Mouse (Mus musculus) layer of hippocampus, adult 2 months (tissue): ENCODE measurements at regions not wholly inside any gene's neighbourhood (a gene's known extent, or its start where the extent isn't known, plus 50 kb on each side); places are given as distances from the start of the nearest gene placed in this dataset.

ENCODE experiments used
- DNase-seq, 2 experiments: peaks; one replicate each; pipeline ENCODE4 v3.0.0; 2022; ENCODE audit warnings: low spot score in 2 of 2
- H3K27ac ChIP-seq: fragments of 200-600 bp; 2 replicates; pipeline ENCODE4 v1.8.1; 2022
- H3K4me3 ChIP-seq: fragments of 200-600 bp; 2 replicates; pipeline ENCODE4 v1.8.1; 2022; ENCODE audit warnings: mild to moderate bottlenecking
- CTCF ChIP-seq: fragments of 200-600 bp; conservative IDR thresholded peaks from 2 replicates; pipeline ENCODE4 v1.8.1; 2022; ENCODE audit warnings: antibody characterized with exemption, mild to moderate bottlenecking, moderate library complexity

DNA sequence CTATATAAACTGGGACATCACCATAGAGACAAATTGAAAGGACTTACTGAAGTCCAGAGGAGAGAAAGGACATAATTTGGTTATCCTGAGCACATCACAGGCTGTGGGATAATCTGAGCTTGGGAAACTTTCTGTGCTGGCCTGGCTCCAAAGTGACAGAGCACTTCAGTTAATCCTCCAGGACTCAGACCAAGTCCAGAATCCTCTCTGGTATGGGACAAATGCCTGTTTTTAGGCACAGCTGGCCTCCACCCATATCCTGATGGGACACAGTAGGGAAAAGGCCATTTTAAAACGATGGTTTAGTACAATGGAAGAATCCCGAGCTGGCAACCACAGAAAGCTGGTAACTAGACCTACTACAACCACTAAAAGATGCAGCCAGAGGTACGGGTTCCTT lies 151.3 kb downstream of the Snx19 start:
- no peak for TF ChIP-seq CTCF
- H3K4me3 ChIP-seq = no peak overlapping the region
- DNase-seq = no peak
- H3K27ac ChIP-seq = no peak overlapping the region

DNA sequence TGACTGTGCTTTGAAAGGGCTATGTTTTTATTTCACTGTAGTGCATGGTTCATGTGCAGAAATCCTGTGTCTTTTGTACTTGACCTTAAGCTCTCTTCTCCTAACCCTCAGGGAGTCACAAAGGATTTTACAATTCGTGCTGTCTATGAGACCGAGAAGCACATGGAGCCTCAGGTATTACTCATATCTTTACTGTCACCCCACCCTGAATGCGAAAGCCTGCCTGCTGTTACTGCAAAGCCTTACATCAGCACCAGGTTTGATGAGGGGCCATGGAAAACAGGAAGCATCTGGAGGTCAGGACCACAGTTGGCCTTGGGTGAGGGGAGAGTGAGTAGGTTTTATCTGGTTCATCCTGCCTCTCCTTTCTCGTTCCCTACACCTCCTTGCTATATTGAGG lies 150.3 kb downstream of the Snx19 start:
- H3K4me3 ChIP-seq = no peak overlapping the region
- no peak for DNase-seq
- TF ChIP-seq CTCF = no peak
- no peak overlapping the region for H3K27ac ChIP-seq

DNA sequence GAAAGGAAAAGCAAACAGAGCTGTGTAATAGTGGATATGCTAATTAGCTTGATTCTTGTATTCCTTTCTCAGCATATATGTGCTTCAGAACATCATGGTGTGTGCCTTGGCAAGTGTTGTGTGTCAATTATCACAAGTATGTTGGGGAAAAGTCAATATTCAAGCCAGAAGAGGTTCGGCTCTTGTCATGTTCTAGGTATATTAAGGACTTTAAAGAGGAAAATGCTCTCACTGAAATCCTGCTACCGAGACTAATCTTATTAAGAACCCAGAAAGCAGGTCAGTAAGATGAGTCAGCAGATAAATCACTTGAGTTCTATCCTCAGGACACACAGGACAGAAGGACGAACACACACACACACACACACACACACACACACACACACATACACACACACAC lies 148.6 kb downstream of the Snx19 start:
- Histone ChIP-seq H3K27ac (no peak overlapping the region), H3K4me3 (no peak overlapping the region)
- DNase-seq = no peak
- no peak for TF ChIP-seq CTCF

DNA sequence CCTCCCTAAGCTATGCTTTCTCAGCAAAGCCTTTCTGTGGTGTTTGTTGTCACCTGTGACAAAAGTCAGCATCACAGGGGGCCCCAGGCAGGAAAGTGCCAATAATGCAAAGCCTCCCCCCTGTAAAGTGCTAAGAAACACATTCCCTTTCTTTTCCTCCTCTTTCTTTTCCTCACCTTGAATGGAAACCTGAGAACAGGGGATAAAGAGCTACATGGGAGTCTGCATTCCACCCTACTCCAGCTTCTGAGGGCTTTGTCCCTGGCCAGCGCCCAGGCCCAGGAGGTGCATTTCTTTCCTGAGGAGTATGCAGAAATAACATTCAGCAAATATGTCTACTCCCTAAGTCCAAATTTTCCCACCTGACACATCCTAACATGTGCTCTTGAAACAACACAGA lies 146.4 kb downstream of the Snx19 start:
- TF ChIP-seq CTCF = no peak
- Histone ChIP-seq H3K4me3 (no peak overlapping the region), H3K27ac (no peak overlapping the region)
- DNase-seq = no peak

DNA sequence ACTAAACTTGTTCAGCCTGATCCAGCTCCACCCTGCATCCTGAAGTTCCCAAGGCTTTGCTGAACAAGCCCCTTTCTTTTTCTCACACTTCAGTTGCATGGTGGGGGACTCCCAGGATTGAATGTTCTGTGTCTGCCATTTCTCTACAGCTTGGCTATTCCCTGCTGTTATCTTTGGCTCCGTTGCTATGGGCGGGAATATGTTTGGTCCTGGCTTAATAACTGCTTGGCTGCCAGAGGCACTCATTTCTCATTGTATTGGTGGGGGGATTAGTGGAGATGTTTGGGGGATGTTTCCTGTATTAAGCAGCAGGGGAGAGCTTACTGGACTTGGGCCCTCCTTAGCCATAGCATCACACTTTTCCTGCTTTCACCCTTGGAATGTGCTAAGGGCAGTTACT lies 144.1 kb downstream of the Snx19 start:
- Histone ChIP-seq H3K4me3 (no peak overlapping the region), H3K27ac (no peak overlapping the region)
- no peak for DNase-seq
- no peak for TF ChIP-seq CTCF

DNA sequence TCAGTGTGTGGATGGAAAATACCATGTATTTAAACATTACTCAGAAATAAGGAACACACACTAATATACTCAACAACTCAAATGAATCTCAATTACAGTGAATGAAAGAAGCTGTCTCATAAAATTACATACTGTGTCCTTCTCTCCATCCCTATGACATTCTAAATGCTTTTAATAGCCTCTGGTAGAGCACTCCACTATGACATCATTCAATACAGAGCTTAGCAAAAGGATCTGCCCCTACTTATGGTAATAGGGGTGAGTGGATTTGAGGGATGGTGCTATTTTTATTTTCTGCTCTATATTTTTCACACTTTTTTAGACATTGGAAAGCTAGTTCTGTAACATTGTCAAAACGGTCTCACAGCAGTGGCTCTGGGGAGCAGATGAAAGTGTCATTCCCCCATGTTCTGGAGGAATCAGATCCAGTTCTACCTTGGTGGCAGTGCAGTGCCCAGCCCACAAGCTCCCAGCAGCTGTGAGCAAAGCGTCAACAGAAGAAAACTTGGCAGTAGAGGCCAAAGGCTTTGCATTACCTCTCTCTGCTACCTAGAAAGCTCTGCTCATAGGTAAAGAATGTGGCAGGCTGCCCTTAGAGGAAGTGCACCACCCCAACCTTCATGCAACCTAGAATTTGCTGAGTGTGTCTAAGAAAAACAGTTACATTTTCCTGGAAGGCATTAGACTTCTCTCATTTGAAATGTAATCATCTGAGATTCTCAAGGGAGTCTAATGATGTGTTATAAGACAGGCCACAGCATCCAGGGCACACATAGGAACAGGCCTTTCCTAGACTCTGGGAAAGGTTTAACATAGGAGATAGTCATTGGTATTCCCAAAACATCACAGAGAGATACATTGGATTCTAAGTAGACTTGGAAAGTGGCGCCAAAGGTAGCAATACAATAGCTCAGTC lies 138.1 kb downstream of the Snx19 start:
- Histone ChIP-seq H3K4me3 (no peak overlapping the region), H3K27ac (no peak overlapping the region)
- no peak for TF ChIP-seq CTCF
- DNase-seq = no peak

DNA sequence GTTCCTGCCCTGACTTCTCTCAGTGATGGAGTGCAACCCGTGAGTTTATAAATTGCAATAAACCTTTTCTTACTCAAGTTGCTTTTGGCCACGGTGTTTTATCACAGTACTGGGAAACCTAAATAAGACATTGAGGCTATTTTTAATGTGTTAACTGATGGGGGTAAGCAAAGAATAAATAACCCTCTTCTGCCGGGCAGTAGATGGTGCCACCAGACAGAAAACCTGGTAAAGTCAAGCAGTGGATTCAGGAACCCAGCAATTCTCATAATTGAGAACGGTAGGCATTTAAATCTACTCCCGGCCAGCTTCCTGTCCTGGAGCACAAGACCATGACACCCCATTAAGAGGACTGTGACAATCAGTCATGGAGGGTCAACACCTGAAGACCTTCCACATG lies 136.5 kb downstream of the Snx19 start:
- Histone ChIP-seq H3K4me3 (no peak overlapping the region), H3K27ac (no peak overlapping the region)
- DNase-seq = no peak
- peak; percentile 67 for TF ChIP-seq CTCF

DNA sequence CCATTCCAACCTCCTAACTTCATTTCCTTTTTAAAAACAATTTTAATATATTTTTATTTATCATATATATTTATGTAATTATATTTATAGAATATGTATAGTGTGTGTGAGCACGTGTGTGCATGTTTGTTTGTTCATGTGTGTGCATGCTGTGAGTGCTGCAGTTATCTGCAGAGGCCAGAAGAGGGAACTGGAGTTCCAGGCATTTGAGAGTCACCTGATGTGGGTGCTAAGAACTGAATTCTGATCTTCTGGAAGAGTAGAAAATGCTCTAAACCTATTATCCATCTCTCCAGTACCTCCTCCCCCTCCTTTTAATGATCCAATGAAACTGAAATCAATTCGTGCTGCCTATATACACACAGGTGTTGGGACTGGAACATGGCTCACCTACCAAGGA lies 128.0 kb downstream of the Snx19 start:
- H3K27ac ChIP-seq = no peak overlapping the region
- DNase-seq = no peak
- TF ChIP-seq CTCF = peak; percentile 49
- H3K4me3 ChIP-seq = no peak overlapping the region

DNA sequence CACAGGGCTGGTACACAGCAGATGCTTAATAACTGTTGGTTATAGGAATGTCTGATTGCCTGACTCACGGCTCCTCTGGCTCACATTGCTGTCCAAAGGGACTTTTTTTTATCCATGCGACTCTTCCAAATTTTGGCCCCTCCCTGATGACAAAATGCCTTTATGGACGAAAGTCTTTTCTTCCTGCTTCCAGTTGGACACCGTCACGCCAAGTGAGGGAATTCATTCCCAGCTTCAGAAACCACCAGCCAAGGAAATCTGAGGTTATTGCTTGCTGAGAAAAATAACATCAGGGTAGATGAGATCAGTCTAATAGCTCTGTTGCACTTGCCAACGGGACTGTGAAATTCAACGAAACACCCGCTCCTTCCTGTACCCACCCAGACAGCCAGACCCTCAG lies 125.8 kb downstream of the Snx19 start:
- TF ChIP-seq CTCF = no peak
- no peak for DNase-seq
- H3K27ac ChIP-seq = no peak overlapping the region
- no peak overlapping the region for H3K4me3 ChIP-seq

DNA sequence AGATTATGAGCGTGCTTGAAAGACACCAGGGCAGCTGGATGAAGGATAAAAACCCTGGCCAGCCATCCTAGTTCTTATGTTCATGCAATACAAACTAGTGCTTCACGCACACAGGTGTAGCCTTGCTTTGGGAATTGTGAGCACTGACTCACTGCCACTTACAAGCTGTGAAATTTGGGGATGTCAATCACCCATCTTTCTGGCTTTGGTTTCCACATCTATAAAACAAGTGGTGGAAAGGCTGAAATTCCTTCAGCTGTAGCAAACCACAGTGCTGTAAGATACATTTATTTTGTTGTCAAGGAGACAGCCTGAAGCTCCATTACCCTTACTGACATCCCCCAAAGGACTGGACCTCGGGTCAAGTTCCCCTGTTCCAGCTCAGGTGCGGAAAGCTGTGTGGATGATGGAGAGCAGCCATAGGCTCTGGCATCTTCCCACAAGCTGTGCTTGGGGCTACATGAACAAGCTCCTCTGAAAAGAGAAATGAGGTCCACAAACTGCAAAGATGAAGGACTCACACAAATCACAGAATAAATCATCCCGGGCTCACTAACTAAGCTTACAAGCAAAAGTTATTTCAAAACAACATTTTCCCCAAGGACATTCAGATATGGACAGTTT lies 123.1 kb downstream of the Snx19 start:
- DNase-seq = no peak
- Histone ChIP-seq H3K27ac (no peak overlapping the region), H3K4me3 (no peak overlapping the region)
- no peak for TF ChIP-seq CTCF

DNA sequence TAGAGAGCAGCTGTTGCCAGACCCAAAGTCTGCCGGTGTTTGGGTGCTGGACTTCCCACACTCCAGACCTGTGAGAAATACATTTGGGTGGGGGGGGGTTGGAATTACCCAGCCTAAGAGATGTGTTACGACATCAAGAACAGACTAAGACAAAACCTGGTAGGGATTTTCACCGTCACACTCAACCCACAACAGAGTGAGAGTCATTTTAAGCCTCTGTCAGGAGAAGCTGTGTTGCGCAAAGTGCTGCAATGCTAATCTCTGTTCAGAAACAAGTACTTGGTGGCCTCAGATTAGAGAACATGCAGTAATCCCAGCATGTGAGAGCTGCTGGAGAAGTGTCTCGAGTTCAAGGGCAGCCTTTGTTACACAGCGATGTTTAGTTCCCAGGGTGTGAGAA lies 113.0 kb downstream of the Snx19 start:
- no peak for TF ChIP-seq CTCF
- H3K4me3 ChIP-seq = no peak overlapping the region
- no peak for DNase-seq
- H3K27ac ChIP-seq = no peak overlapping the region

DNA sequence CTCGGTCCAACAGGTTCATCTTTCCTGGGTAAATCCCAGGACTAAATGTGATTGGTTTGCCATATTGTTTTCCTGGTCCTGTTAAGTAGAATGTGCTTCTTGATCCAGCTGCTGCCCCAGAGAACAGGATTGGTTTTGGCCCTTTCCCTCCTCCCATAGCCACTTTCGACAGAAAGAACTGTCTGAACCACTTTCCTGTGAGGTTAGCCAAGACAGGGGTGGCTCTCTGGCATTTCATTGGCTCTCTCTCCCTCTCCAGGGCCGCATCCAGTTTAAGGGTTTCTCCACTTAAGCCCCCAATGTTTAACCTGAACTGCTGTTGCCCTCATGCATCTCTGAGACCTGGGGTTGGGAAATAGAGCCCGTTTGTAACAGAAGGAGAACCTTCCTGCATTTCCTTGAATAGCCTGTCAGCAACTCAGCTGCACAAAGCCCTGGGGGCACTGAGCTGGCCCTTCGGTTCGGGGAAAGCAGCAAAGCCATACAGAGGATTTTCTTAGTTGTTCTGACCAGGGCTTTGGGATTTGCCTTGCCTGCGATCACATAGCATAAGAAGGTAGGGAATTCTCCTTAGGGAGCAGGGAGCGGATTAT lies 109.7 kb downstream of the Snx19 start:
- no peak overlapping the region for H3K27ac ChIP-seq
- H3K4me3 ChIP-seq = no peak overlapping the region
- TF ChIP-seq CTCF = no peak
- DNase-seq = no peak

DNA sequence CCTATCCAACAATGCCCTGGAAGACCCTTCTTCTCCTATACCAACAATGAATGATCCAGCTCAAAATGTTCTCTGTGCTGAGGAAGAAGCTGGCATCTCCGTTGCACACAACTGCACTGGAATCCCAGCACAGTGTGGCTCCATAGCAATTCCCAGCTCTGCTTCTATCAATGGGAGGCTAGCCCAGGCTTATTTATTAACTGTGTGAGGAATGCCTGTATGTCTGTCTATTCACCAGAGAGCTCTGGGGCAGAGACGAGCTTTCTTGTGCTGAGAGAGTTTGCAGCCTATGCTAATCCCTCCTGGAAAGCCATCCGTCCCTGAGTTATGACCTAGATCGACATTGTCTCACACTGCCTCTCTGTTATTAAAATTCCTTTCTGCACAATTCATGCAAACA lies 108.1 kb downstream of the Snx19 start:
- no peak for DNase-seq
- Histone ChIP-seq H3K4me3 (no peak overlapping the region), H3K27ac (no peak overlapping the region)
- TF ChIP-seq CTCF = no peak
